Mouse (Mus musculus): Measurements from ENCODE around the gene Klhl29. TPM values are rescaled to one million over a fixed set of nuclear protein-coding genes. Genes with fewer than 3 reads are reported as not detected.

Klhl29 gene
- total RNA-seq, 2 experiments from 2014 or later: 13.7 to 16.7 TPM

DNA sequence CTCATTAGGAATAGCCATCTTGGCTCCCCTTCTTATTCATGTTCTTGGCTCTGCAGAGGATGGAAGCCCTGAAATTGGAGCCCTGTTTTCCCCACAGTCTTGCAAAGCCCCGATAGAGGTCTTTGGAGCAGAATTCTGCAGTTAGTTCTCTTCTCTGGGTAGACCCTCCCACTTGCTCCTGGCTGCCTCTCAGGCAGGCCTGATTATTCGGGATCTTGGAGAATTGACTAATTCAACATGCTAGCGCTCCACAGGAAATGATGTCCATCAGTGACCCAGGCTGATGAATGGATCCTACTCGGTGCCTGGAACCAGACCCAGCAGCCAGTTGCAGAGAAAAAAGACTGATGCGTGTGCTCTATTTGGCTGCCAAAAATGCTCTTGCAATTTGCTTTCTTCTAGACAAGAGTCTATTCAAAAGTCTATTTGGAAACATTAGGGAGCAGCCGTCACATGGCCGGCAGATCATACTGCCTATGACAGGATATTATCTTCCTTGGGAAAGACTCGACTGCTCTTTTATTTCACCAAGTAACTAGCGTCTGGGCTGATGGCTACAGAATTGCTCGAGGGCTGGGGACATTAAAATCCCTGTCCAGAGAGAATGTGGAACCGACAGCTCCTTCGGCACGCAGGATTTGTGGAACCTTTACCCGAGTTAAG is 155.4 kb downstream of the Klhl29 start:
- no peak for DNase-seq

DNA sequence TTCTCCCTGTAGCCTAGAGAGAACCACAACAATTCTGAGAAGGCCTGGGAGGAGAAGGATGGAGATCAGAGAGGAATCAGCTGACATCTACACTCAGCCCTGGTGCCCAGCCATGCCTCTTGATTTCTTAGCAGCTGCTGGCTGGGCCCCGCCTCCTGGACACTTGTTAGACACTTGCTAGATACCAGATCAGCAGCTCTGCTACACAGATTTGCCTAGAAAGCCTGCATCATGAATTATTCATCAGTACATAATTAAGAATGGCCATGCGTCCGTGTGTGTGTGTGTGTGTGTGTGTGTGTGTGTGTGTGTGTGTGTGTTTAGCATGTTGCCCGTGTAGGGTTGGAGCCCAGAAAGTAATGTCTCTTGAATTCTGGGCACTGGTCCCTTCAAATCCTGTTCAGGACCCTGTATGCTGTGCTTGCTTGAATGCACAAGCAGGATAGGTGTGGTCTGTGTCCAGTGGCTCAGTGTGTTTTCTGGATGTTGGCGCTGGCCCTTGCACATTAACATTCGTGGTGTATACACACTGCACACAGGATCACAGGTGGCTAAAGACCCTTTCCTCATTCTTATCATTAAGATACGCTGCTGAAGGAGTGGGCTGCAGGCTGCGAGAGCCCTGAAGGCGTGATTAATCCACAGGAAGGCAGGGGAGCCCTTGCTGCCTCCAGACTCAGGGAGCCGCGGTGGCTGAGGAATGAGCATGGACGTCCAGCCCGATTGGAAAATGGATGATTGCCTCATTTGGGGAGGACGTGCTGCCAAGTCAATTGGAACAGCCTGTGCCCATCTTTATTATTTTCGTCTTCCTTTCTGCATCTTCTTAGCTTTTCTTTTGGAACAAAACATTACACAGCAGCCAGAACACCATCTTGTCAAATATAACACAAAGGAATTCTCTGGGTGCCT is 159.4 kb downstream of the Klhl29 start:
- no peak for DNase-seq

DNA sequence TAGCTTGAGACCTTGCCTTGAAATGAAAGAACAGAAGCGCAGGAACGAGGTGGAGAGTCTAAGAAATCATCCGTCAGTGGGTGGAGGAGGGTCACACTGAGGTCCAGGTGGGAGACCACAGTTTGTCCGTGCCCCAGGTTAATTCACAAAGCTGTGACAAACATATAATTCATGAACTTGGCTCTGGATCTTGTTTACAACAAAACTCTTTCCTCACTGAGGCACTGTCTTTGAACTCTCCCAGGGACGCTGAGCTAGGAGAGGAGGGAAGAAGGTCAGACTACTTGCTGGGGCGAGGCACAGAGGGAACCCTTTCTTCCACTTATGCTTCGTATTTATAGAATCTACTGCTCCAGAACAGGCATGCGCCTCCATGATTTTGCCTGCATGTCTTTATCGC is 161.2 kb downstream of the Klhl29 start:
- DNase-seq: peak in 1 of 2 experiments; percentile 36

DNA sequence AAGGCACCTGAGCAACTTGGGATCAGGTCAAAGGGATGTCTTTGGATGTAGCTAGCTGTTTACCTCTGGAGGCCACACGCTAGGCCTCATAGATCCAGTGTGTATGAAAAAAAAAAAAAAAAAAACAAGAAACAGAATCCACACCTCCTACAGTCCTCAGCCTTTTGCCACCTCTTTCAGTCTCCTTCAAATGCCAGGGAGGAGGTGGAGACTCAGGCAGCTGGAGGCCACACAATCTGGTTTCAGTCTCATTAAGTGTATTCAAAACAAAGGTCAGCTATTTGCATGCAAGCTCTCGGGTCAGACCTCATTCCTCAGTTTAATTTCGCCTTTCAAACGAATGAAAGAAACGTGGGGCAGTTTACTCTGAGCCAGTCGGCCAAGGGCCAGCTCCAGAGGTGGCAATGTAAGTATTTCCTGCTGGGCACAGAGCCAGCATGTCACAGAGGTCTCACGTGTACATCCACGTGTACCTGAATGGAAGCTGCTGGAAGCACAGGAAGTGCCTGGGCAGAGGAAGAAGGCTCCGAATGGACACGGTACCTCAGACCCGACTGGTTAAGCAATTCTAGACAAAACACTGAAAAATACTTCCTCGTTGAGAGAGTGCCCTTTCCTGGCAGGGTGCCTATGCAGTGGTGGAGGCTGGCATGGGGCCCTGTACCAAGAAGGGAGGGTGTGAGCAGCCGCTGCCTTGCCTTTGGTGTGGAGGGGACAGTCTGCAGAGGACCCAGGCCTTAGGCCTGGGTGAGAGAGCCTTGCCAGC is 162.0 kb downstream of the Klhl29 start:
- DNase-seq: peak; percentile 90 to 94

DNA sequence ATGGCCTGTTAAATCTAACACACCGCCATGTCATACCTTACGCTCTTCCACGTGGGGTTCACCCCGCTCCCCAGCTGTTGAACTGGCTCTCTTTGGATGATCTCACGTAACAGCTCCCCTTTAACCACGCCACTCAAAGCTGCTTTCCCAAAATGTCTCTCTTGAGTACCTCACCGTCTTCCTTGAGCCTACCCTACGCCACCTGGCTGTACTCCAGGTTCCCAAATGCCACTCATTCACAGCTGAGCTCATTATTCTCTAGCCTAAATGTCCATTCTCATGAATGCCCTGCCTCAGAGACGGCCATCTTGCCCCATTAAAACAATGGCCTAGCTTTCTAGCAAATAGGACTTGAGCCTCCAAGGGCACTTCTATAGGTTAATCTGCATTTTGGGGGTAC is 163.6 kb downstream of the Klhl29 start:
- no peak for DNase-seq

DNA sequence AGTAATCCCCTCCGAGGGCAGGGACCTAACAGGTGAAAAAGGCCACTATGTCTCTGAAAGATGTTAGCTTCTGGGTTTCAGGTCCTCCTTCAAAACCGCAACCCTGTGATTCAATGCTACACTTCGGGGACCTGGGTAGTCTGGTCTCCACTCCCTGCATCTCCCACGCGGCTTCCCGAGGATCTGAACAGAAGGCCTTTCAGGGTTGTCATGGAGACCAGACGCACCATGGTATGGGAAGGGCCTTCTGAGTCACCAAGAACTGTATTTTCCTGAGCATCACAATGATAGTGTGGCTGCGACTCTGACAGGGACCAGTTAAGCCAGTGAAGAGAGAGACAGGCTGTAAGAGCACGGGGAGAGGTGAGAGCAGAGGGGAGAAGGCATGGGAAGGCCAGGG is 164.7 kb downstream of the Klhl29 start:
- DNase-seq: no peak

DNA sequence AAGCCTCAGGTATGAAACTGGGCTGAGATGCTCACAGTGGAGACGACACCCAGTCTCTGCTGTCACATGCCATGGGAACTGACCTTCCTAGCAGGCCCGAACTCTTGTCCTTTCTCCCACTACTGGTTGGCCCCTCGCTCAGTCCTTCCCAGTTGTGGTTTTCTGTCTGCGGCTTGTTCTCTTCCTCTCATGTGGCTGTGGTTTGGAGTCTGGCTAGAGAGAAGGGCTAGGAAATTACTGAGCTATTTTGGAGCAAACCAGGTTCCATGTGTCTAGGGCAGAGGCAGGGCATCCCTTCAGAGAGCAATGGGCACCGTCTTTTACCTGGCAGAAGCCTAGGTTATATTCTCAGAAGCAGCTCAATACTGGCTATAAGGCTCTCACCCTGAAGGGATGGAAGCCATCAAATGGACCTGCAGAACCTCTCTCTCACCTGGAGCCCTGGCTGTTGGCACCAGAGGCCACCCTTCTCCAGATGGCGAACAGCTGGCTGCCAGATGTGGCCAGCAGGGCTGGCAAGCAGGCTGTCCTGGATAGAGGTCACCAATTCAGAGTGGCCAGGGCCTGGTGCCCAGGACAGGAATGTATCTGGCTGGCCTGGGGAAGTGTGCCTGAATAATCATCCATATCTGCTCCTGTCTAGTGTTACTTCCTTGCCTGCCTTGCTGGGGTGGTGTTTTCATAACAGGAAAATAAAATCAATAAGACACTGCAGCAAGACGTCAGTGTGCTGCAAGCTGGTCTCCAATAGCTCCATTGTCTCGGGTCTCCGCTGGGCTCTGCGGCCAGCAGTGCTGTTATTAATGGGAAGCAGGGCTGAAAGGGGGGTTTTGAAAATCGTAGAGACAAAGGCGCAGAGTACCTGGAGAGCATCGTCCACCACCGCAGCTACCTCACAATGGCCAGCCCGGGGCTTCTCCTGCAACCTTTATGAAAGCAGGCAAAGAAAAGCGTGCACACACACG is 167.3 kb downstream of the Klhl29 start:
- DNase-seq: no peak

DNA sequence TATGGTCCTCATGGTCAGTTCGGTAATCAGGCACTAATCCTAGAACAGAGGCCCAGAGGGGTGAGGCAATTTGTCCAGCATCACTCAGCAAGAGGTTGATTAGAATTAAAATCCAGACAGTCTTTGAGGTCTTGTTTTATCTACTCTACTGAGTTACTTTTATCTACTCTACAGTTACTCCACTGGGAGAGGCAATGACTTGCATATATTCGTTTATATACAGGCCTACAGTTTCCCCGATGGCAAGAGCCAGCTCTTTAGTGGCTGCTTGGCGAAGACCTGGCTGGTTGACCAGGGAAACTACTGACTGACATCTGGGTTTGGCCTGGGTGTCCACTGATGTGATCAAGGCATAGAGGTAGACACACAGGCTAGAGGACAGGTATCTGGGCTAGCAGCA is 168.3 kb downstream of the Klhl29 start:
- DNase-seq: no peak

DNA sequence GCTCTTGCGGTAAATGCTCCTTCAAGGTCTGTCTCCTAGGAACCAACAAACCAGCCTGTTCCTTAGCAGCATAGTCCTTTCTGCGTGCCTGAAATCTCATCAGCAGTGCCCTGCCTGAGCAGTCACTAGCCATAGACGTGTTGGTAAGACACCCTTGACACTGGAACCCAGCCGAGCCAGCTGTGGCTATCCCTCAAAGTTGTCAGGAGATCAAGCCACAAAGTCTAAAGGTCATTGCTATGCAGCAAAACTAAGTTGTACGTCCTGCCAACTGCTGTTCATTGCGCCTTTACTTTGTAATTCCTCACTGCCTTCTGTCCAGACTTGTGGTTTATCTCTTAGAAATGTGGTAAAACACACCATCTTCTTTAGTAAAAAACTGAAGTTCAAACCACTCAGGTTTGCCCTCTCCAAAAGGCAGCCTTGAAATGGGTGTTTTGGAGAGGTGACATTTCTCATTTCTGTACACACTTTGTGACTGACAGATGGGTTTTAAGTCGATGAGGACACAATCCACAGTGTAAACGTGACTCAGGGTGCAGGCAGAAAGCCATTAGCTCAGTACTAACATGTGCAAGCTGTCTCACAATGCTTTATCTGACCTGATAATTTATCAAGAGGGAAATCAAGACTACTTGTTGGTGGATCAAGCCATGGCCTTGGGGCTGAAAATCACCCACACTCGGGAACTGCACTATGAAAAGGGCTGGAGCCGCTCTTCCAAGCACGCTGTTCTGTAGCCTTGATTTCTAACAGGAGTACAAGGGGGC is 171.2 kb downstream of the Klhl29 start:
- DNase-seq: peak; percentile 78 to 89

DNA sequence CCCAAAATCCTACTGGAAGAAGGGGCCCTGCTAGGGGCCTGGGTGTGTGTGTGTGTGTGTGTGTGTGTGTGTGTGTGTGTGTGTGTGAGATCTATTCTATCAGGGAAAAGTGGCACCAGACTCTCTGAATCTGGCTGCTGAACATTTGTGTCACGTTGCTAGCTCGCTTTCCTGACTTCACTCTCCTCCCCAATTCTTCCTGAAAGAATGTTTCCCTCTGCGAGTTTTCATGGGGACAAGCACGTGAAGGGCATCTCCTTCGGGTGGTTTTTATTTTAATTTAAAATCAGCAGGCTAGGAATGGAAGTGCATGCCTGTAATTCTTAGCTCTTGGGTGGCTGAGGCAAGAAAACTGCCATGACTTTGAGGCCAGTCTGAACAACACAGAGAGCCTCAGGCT is 172.1 kb downstream of the Klhl29 start:
- DNase-seq: no peak

DNA sequence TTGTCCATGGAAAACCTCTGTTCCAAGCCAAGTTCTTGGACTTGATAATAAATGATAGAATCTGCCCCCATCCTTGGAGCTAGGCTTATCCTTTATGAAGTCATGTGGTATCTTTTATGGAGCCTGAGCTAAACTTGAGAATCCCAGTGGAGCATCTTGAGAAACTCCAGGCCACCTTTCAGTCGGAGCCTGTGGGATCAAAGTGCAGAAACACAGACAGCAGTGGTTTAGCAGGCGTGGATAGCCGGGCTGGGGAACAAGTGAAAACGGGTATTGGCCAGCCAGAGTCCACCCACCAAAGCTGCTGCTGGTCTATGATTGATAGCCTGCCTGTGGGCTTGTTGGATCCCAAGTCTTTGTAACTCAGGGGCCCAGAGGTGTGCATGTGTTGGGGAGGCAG is 177.2 kb downstream of the Klhl29 start:
- DNase-seq: no peak

DNA sequence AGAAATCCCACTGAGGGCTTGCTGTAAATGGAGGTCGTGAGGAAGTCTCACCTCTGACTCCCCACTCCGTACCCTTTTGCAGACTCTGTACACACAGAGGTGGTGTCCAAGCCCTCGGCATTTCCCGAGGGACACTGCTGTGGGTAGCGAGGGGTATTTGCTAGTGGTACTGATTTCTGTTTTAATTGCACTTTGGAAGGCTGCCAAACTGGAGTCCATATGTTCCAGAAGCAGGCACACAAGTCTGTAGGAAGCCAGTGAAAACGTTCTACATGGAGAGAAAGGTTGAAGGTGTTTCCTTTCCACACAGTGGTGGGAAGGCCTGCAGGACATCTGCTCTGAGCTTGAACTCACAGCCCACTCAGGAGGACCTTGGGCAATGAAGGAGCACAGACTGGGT is 181.3 kb downstream of the Klhl29 start:
- DNase-seq: no peak

DNA sequence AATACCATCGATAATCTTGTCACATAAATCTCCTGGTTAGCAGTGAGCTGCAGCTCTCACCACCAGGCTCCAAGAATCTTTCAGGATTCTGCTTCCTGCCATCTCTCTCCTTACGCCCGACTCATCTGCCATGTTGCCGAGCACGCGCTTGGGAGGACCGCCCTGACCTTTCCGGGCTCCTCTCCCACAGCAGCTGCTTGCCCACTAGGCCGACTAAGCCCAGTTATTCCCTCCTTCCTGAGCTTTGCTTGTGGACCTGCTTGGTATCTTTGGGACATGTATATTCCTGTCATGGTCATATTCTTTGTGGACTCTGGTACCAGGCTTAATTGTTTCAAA is 183.1 kb downstream of the Klhl29 start:
- peak in 1 of 2 experiments; percentile 52 for DNase-seq

DNA sequence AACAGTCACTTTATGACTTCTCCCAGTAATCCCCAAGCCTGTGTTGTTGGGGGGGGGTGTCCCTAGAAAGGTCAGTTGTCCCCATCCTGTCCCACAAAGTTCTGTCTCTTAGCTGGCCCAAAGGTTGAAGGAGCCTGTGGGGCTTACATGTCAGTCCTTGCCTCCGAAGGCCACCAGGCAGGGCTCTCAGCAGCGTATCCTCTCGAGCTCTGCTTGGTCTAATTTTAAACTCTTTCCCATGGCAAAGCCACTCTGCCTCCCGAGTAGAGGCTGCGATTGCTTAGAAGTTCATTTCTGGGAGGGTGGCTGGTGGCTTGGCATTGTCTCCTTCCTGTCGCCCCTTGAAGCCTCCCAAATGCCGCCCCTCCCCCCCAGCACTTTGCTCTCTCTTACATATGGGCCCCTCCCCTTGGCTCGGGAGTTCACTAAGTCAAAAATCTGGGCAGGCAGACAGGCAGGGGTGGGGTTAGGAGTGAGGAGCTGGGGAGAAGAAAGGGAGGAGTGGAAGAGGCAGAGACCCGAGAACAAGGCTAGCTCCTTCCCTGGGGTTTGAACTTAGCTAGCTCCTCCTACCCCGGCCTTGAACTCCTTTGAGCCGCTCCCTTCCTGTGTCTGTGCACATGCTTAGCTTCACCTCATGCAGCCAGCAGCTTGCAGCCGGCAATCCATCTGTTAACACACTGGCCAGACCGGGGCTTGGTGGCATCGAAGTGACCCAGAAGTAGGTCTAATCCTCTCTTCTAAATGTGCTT is 183.7 kb downstream of the Klhl29 start:
- DNase-seq: peak; percentile 80 to 88

DNA sequence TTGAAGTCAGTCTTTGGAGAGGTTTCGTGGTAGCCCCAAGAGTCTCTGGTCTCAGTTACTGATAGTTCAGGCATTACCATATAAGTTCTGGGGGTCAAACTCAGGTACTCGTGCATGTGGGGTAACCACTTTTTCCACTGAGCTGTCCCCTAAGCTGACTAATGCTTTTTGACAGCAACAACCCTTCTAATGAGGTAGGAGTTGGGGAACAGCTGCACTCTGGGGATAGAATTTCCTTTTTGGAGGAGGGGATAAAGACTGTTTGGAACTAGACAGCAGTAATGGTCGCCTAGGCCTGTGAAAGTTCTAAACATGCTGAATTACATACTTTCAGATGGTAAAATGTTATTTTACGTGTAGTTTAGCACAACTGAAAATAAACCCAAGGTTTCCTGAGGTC is 184.3 kb downstream of the Klhl29 start:
- no peak for DNase-seq

DNA sequence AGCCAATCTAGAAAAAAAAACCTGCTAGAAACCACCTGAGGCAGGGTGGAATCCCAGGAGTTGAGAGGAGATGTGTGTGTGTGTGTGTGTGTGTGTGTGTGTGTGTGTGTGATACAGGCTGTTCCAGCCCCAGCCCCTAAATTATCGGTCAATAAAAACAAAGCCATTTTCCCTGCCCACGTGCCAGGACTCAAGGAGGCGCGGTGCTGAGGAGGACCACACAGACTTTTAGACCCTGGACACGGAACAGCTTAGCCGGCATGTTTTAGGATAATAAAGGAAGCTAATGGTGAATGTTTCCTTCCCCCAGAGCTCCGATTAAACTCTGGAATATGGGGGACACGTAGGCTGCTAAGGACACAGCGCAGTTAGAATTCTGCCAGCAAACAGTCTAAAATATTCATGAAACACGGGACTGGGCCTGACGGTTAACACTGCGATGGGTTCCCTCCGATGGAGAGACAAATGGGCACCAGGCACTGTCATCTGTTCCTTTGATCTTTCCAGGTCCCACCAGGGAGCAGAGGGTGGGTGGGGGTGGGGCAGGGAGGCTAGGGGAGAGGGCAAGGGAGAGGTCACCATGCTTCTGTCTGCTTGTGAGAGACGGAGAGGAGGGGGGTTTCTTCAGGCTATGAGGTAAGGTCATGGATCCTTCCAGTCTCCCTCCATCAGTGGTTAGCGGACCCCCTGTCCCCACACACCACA is 185.9 kb downstream of the Klhl29 start:
- no peak for DNase-seq

DNA sequence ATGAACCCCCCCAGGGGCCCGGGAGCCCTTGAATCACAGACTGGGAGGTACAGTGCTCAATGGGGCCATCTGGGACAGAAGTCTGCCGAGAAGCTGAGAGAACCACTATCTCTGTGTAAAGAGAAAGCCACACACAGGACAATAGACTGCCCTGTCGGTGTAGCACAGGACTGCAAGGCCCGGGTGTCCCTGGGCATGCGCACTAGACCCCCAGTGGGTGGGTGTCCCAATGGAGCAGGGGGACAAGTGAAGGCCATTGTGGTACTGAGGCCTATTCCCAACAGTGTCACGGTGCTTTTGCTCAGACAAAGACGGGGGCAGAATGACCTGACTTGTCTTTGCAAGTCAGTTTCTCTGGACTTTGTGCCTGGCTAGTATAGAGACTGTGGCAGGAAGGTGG is 186.6 kb downstream of the Klhl29 start:
- DNase-seq: no peak

DNA sequence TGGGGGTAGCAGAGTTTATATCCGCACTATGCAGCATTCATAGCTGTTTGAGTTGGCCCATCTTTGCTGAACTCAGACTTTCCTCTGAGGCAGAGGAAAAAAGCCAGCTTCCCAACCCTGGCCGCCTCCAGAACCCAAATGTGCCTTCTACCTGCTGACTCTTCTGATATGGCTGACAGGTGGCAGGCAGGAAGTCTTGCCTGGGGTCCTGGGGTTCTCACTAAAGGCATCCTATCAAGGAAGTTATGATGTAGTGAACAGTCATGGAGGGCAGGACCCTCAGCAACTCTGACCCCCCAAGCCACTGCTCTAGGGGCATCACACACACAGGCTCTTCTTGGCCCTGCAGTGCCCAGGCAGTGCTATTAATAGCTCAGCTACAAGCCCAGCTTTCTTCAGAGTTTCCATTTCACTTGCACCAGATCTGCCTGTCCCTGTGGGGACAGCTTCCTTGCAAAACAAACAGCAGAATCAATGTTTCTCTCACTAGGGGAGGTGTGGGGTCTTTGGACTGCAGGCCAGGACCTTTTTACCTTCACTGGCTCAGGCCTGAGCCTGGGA is 187.6 kb downstream of the Klhl29 start:
- DNase-seq: no peak

DNA sequence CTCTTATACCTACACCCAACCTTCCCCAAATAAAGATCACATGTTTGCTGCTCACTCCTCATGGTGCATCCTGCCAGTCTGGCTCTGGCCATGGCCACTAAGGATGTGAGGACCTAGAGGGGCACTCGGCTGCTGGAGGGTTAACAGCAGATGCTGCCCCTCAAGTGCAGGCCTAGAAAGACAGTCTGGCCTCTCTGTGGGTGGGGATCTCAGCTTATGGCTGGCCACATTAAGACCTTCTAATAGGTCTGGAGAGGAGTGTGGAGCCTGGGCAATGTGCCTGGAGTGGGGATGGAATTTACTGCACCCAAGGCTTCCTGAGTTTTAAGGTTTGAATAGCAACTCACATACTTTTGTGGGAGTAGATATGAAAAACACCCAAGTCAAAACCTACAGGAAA is 188.8 kb downstream of the Klhl29 start:
- DNase-seq: no peak
